Mouse (Mus musculus) left cerebral cortex, adult 11 months (tissue): ENCODE measurements around the gene Gramd1a.

ENCODE experiments used
- DNase-seq: peaks from one replicate; pipeline ENCODE4 v3.0.0; 2022; ENCODE audit warnings: low spot score

The Gramd1a gene

GRCm38 (mm10) chr7:31155296-31156033 is at the start of gene Gramd1a:
Gramd1a (minus strand) TSS chr7:31155896.
- no peak for DNase-seq

- DNase-seq = no peak
Observed at GRCm38 (mm10) chr7:31195591-31196307, 40.1 kb upstream of the Gramd1a start.

- DNase-seq = no peak
Observed at GRCm38 (mm10) chr7:31184711-31185110, 29.0 kb upstream of the Gramd1a start.

GRCm38 (mm10) chr7:31182863-31183262 is 27.2 kb upstream of the Gramd1a start:
- no peak for DNase-seq

GRCm38 (mm10) chr7:31176886-31177763 is 21.4 kb upstream of the Gramd1a start:
- DNase-seq = peak; percentile 31

- DNase-seq = no peak
Observed at GRCm38 (mm10) chr7:31175096-31175495, 19.4 kb upstream of the Gramd1a start.

GRCm38 (mm10) chr7:31174466-31174865 is 18.8 kb upstream of the Gramd1a start:
- no peak for DNase-seq

- DNase-seq = no peak
Observed at GRCm38 (mm10) chr7:31172238-31172637, 16.5 kb upstream of the Gramd1a start.

- DNase-seq = no peak
Observed at GRCm38 (mm10) chr7:31170520-31170919, 14.8 kb upstream of the Gramd1a start.

GRCm38 (mm10) chr7:31168412-31168811 is 12.7 kb upstream of the Gramd1a start:
- no peak for DNase-seq

- no peak for DNase-seq
Observed at GRCm38 (mm10) chr7:31164748-31165147, 9.1 kb upstream of the Gramd1a start.

- DNase-seq = no peak
Observed at GRCm38 (mm10) chr7:31163666-31164577, 8.2 kb upstream of the Gramd1a start.

- DNase-seq = no peak
Observed at GRCm38 (mm10) chr7:31162324-31162723, 6.6 kb upstream of the Gramd1a start.

- DNase-seq = no peak
Observed at GRCm38 (mm10) chr7:31161831-31162230, 6.1 kb upstream of the Gramd1a start.

- DNase-seq = no peak
Observed at GRCm38 (mm10) chr7:31161246-31161645, 5.5 kb upstream of the Gramd1a start.

GRCm38 (mm10) chr7:31160763-31161162 is 5.1 kb upstream of the Gramd1a start:
- no peak for DNase-seq

GRCm38 (mm10) chr7:31156034-31156928 is 585 bp upstream of the Gramd1a start:
- no peak for DNase-seq

- DNase-seq = no peak
Observed at GRCm38 (mm10) chr7:31153536-31154320, 2.0 kb downstream of the Gramd1a start.
